Mouse (Mus musculus) G1E-ER4 (cell line): ENCODE measurements around the gene Fbxl19. TPM values are rescaled to one million over a fixed set of nuclear protein-coding genes. Genes with fewer than 3 reads are reported as not detected.

Experiments used
- GATA1 ChIP-seq: IDR thresholded peaks from one replicate; pipeline ENCODE4 v1.8.0; 2012; ENCODE audit warnings: low read length, inconsistent platforms
- polyA plus RNA-seq: library from polyadenylated mRNA; stranded (reverse); fragments of >175 nt; gene quantifications from 2 replicates; pipeline ENCODE4 v1.2.3, GENCODE M21; 2012

The Fbxl19 gene
- polyA plus RNA-seq, 1 experiment = 91.2 TPM

- TF ChIP-seq GATA1 = no peak
These were observed 56.2 kb downstream of the Fbxl19 start, which contains the start of gene Hsd3b7 for GRCm38 (mm10) chr7:127800435-127801009. Hsd3b7 (plus strand) TSS chr7:127800604.

GRCm38 (mm10) chr7:127801010-127801621, 56.8 kb downstream of the Fbxl19 start:
- TF ChIP-seq GATA1 = no peak

DNA sequence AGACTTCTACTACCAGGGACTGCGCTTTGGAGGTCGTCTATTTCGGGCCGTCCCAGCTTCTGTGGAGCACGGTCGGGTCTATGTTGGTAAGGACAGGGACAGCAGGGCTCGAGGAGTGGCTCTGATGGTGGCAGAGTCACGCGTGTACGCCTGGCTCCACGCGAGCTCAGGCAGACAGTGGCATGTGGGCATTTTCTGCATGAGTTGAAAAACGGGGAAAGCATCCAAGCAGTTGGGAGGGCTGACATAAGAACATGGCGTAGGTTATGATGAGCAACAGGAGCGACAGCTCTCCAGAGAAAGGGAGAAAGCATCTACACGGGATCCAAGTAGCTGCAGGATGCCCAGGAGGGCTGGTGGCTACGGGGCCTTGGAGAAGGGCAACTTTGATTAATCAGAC, 58.0 kb downstream of the Fbxl19 start:
- no peak for TF ChIP-seq GATA1

GRCm38 (mm10) chr7:127808821-127809220, 64.5 kb downstream of the Fbxl19 start:
- no peak for TF ChIP-seq GATA1

GRCm38 (mm10) chr7:127809846-127810245, 65.5 kb downstream of the Fbxl19 start:
- no peak for TF ChIP-seq GATA1

DNA sequence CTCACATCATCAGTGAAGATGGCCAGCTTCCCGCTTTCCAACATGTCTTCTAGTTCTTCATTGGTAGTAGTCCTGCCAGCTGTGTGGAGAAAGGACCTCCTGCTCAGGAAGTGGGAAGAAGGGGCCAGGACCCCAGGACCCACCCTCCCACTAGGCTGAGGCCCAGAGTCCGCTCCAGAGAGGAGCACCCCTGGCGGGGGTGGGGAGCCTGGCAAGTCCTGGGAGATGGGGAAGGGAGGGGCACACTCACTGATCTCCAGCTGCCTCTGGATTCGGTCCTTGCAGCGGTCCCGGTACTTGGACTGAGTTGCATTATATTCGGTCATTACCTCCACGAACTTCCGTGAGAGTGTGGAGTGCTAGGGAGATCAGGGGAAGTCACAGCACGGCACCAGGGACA, 66.3 kb downstream of the Fbxl19 start:
- TF ChIP-seq GATA1 = no peak

GRCm38 (mm10) chr7:127811240-127811639, 66.9 kb downstream of the Fbxl19 start:
- TF ChIP-seq GATA1 = no peak

GRCm38 (mm10) chr7:127812292-127812691, 67.9 kb downstream of the Fbxl19 start:
- TF ChIP-seq GATA1 = no peak

DNA sequence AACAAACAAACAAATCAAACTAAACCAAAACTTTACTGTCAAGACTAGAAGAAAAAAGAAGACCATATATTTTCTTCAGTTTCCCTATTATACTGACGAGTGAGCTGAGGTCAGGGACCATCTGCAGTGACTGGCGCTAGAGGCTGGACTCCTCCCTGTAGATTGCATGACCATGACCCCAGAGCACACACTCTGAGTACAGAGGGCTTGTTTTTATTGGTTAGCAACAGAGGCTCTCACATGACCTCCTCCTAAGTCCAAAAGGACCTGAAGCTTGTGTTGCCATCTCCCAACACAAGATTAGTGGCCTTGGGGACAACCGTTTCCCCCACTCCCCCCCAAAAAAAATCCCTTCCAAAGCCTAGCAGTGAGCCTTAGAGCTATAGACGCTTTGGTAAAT, 69.5 kb downstream of the Fbxl19 start:
- TF ChIP-seq GATA1 = no peak

DNA sequence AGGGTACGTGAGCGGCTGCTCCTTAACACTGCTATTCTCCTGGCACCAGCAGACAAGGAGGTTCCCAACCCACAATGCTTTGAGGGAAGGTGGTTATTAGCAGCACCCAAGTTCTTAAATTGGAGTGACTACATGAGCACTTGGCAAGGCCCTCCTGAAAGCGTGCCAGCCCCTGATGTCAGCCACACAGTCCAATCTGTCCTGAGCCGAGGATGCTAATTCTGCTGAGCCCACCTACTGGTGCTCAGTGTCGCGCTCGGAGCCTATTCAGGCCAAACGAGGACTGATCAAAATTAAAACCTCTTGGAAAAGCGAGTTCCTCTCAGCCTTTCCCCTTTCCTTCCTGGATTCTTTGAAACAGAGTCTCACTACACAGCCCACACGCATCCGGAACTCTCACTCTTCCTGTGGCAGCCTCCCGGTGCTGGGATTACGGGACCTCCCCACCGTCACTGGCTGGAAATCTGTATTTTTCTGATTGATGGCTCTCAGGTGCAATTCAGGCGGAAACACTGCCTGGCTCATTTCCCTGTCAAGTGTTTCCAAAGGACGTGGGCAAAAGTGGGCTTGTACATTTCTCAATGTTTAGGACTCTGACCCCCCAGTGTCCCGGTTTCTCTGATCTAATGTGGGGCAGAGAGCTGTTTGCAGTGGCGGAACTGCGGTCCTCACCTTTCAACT, 70.0 kb downstream of the Fbxl19 start:
- no peak for TF ChIP-seq GATA1

DNA sequence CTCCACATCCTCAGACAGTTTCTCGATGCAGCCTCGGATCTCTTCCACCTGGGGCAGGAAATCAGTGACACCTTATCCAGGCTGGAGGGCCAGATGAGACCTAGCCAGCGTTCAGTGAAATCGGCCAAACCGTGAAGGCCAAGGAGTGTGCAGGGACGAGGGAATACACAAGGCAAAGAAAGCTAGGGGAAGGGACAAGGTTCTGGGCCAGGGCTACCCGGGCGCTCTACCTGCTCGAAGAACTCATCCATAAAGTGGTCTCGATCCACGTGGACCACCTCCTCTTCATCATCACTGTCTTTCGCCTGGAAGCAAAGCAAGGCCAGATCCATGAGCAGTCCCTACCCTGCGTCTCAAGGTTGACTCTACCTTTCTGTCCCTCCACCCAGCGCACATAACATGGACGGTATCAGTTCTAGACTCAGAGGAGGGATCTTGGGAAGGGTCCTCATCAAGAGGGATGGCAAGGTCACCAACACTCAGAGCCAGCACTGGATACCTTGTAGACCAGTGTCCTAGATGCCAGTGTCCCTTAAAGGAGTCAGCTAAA, 70.8 kb downstream of the Fbxl19 start:
- no peak for TF ChIP-seq GATA1

DNA sequence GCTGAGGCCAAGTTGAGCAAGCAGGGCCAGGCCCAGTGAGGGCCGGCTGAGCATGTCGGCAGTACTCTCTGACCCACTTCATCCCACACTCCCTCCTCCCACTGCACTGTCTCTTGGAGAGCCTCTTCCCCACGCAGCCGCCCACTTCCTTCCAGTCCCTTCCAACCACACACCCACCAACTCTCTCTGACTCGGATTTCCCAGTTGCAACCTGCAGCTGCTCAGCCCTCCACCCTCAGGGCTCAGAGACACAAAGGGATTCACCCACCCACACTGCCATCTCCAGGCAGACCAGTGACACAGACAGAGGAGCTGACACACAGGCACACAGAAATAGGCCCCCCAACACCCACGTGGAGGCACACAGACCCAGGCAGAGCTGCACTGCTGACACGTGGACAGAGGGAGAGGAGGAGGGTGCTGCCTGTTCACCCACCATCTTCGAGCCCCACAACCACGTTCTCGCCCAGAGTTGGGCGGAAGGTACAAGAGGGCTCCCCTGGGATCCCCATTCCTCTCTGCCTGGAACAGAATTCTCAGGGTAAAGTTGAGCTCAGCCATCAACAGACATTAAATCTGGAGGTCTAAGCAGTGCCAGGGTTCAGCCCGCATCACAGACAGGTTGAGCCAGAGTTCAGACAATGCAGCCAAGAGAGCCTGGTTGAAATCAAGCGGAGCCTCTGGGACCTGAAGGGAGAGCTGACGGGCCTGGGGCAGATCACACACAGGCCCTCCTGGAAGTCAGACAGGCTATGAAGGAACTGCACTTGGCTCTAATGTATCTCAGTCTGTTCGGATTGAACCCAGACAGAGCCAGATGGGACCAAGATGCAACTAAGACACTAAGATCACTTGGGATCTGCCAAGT, 71.8 kb downstream of the Fbxl19 start:
- TF ChIP-seq GATA1 = no peak

GRCm38 (mm10) chr7:127817053-127817452, 72.7 kb downstream of the Fbxl19 start:
- no peak for TF ChIP-seq GATA1

GRCm38 (mm10) chr7:127817776-127818175, 73.4 kb downstream of the Fbxl19 start:
- TF ChIP-seq GATA1 = no peak

Other genes with a start within 250 kb of the Fbxl19 start
- gene Srcap, start 232.6 kb upstream of the Fbxl19 start, polyA plus RNA-seq = 43.4 and 44.6 TPM in 2 replicates
- 20.8 and 23.3 TPM in 2 replicates for gene Gm42715, start 225.0 kb upstream of the Fbxl19 start, polyA plus RNA-seq
- gene Tmem265, start 183.2 kb upstream of the Fbxl19 start, polyA plus RNA-seq = 0.48 and 1.3 TPM in 2 replicates
- gene Phkg2, start 171.2 kb upstream of the Fbxl19 start, polyA plus RNA-seq = 22.2 and 39.6 TPM in 2 replicates
- 2.5 and 2.8 TPM in 2 replicates for gene Ccdc189, start 155.9 kb upstream of the Fbxl19 start, polyA plus RNA-seq
- gene Rnf40, start 155.8 kb upstream of the Fbxl19 start, polyA plus RNA-seq = 49.0 and 49.7 TPM in 2 replicates
- gene Zfp629, start 128.7 kb upstream of the Fbxl19 start, polyA plus RNA-seq = 21.6 and 22.6 TPM in 2 replicates
- 375 and 505 TPM in 2 replicates for gene Bcl7c, start 35.6 kb upstream of the Fbxl19 start, polyA plus RNA-seq
- 2.8 and 3.7 TPM in 2 replicates for gene Ctf1, start 31.8 kb upstream of the Fbxl19 start, polyA plus RNA-seq
- not detected in 2 replicates for gene Ctf2, start 12.4 kb upstream of the Fbxl19 start, polyA plus RNA-seq
- gene Orai3, start 25.3 kb downstream of the Fbxl19 start, polyA plus RNA-seq = 32.0 and 33.6 TPM in 2 replicates
- 99.0 and 114 TPM in 2 replicates for gene Setd1a, start 32.1 kb downstream of the Fbxl19 start, polyA plus RNA-seq
- gene Gm49388, start 41.1 kb downstream of the Fbxl19 start, polyA plus RNA-seq = 2.5 and 4.3 TPM in 2 replicates
- gene Hsd3b7, start 56.1 kb downstream of the Fbxl19 start, polyA plus RNA-seq = 12.7 and 27.1 TPM in 2 replicates
- 85.1 and 93.9 TPM in 2 replicates for gene Stx4a, start 79.8 kb downstream of the Fbxl19 start, polyA plus RNA-seq
- gene Stx1b, start 80.0 kb downstream of the Fbxl19 start, polyA plus RNA-seq = 0.06 and 0.10 TPM in 2 replicates
- gene Zfp646, start 131.7 kb downstream of the Fbxl19 start, polyA plus RNA-seq = 24.0 and 32.5 TPM in 2 replicates
- gene Zfp668, start 132.3 kb downstream of the Fbxl19 start, polyA plus RNA-seq = 33.5 and 36.7 TPM in 2 replicates
- 0.48 and 0.67 TPM in 2 replicates for gene Prss53, start 146.4 kb downstream of the Fbxl19 start, polyA plus RNA-seq
- not detected in 2 replicates for gene Gm21974, start 150.9 kb downstream of the Fbxl19 start, polyA plus RNA-seq
- gene Vkorc1, start 151.1 kb downstream of the Fbxl19 start, polyA plus RNA-seq = 13.6 and 14.7 TPM in 2 replicates
- 166 and 183 TPM in 2 replicates for gene Bckdk, start 159.5 kb downstream of the Fbxl19 start, polyA plus RNA-seq
- gene Kat8, start 168.0 kb downstream of the Fbxl19 start, polyA plus RNA-seq = 7.0 and 7.5 TPM in 2 replicates
- not detected in 2 replicates for gene Prss8, start 185.6 kb downstream of the Fbxl19 start, polyA plus RNA-seq
- 5.5 and 10.0 TPM in 2 replicates for gene Prss36, start 202.2 kb downstream of the Fbxl19 start, polyA plus RNA-seq
- 578 and 702 TPM in 2 replicates for gene Fus, start 222.9 kb downstream of the Fbxl19 start, polyA plus RNA-seq
- 0.28 and 0.46 TPM in 2 replicates for gene Pycard, start 249.3 kb downstream of the Fbxl19 start, polyA plus RNA-seq